Mouse (Mus musculus) spleen, adult 2 months (tissue): ENCODE measurements around the gene Ell.

Experiments used
- CTCF ChIP-seq: fragments of 200-500 bp; IDR thresholded peaks from 2 replicates; pipeline ENCODE4 v1.5.1; 2011; ENCODE audit warnings: mild to moderate bottlenecking, inconsistent platforms; ENCODE audit not compliant: insufficient read depth, insufficient read length, insufficient replicate concordance; ENCODE audit errors: extremely low read depth
- POLR2A ChIP-seq: fragments of 200-500 bp; IDR thresholded peaks from 2 replicates; pipeline ENCODE4 v1.6.1; 2011; ENCODE audit warnings: low read depth, low read length, inconsistent platforms

DNA sequence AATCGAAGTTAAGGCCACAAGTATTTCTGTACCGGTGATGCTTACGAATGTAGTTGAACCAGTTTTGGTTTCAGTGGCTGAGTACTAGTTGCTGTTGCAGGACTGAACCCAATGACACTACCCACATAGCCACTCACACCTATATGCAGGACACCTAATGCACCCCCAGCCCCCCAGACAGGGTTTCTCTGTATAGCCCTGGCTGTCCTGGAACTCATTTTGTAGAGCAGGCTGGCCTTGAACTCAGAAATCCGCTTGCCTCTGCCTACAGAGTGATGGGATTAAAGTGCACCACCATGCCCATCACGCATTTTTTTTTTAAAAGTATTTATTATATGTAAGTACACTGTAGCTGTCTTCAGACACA is 32.2 kb upstream of the Ell start:
- no peak for TF ChIP-seq CTCF
- no peak for TF ChIP-seq POLR2A
